Mouse (Mus musculus): ENCODE data around the gene Scn9a. TPM values are rescaled to one million over a fixed set of nuclear protein-coding genes. Genes with fewer than 3 reads are reported as not detected.

The Scn9a gene
- polyA plus RNA-seq, 1 experiment, result not detected

DNA sequence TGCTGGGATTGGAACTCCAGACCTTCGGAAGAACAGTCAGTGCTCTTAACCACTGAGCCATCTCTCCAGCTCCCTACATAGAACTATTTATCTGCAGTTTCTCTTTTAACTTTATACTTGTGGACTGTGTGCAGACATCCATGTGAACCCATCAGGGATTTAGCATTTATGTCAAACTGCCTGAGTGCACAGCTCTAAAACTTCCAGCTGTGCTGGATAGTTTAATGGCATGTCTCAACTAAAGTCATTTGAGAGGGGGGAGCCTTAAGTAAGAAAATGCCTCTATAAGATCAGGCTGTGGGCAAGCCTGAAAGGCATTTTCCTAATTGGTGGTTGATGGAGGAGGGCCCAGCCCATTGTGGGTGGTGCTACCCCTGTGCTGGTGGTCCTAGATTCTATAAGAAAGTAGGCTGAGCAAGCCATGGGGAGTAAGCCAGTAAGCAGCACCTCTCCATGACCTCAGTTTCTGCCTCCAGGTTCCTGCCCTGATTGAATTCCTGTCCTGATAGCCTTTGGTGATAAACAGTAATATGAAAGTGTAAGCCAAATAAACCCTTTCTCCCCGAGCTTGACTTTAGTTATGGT, 169.8 kb downstream of the Scn9a start:
- Histone ChIP-seq H3K4me3 (ENCODE audit: low read depth, low read length) (no peak overlapping the region), H3K27me3 (ENCODE audit: control insufficient read depth, insufficient read depth, low read length) (no peaks in the 10 kb centered on the region), H3K4me1 (ENCODE audit: control insufficient read depth, insufficient read depth, insufficient read length, low read length) (no peaks in the 10 kb centered on the region), H3K27ac (ENCODE audit: insufficient read depth, low read depth, low read length) (no peak overlapping the region), H3K36me3 (ENCODE audit: control insufficient read depth, insufficient read depth, low read length) (no peaks in the 10 kb centered on the region)
- WGBS, result 58% methylated on average over 2 of the region's 2 CpGs
- TF ChIP-seq POLR2A (IDR thresholded peaks at IDR 0.05; ENCODE audit: low read depth, low read length) (no peak), CTCF (IDR thresholded peaks at IDR 0.05; ENCODE audit: extremely low read depth, insufficient read length, insufficient replicate concordance, low read depth, low read length) (no peak)

DNA sequence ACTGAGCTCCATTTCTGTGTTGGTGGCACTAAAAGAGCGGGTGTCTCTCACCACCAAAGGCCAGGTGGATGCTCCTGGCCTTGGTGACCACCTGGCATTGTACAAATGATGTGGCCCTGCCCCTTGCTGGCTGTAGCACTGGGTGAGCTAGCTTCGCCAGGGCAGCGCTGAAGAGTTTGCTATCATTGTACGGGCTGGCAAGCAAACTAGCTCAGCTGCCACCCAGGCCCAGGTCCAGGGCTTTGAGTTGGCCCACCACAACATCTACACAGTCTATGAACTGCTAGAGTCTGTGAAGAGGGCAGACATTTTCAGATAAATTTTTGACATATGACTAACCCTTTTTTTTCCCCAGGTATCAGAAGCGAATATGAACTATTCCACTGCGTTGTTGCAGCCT, 170.8 kb downstream of the Scn9a start:
- Histone ChIP-seq H3K4me3 (ENCODE audit: low read depth, low read length) (no peak overlapping the region), H3K27ac (ENCODE audit: insufficient read depth, low read depth, low read length) (no peak overlapping the region), H3K4me1 (ENCODE audit: control insufficient read depth, insufficient read depth, insufficient read length, low read length) (no peaks in the 10 kb centered on the region), H3K36me3 (ENCODE audit: control insufficient read depth, insufficient read depth, low read length) (no peaks in the 10 kb centered on the region), H3K27me3 (ENCODE audit: control insufficient read depth, insufficient read depth, low read length) (no peaks in the 10 kb centered on the region)
- 74% methylated on average over 6 of the region's 6 CpGs for WGBS
- TF ChIP-seq CTCF (IDR thresholded peaks at IDR 0.05; ENCODE audit: extremely low read depth, insufficient read length, insufficient replicate concordance, low read depth, low read length), result no peak
- no peak for TF ChIP-seq POLR2A (IDR thresholded peaks at IDR 0.05; ENCODE audit: low read depth, low read length)

DNA sequence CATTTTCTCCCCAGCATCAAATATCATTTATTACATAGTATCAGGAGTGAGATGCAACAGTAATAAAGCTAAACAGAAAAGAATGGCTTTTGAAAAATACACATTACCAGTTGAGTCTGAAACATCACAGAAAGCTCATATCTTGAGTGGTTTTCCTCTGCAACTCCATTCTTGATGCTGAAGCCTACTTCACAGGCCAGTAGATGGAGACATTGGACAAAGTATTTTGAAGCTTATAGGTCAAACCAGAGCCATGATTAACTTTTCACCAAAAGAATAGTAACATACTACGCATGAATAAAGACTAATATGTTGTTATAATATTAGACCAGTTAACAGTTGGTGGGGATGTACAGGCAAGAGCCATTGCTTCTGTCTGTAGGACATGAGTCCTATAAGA, 172.3 kb downstream of the Scn9a start:
- Histone ChIP-seq H3K36me3 (ENCODE audit: control insufficient read depth, insufficient read depth, low read length) (no peaks in the 10 kb centered on the region), H3K27me3 (ENCODE audit: control insufficient read depth, insufficient read depth, low read length) (no peaks in the 10 kb centered on the region), H3K4me3 (ENCODE audit: low read depth, low read length) (no peak overlapping the region), H3K27ac (ENCODE audit: insufficient read depth, low read depth, low read length) (no peak overlapping the region), H3K4me1 (ENCODE audit: control insufficient read depth, insufficient read depth, insufficient read length, low read length) (no peaks in the 10 kb centered on the region)
- 98% methylated on average over 1 of the region's 1 CpGs for WGBS
- TF ChIP-seq CTCF (IDR thresholded peaks at IDR 0.05; ENCODE audit: extremely low read depth, insufficient read length, insufficient replicate concordance, low read depth, low read length), result no peak

DNA sequence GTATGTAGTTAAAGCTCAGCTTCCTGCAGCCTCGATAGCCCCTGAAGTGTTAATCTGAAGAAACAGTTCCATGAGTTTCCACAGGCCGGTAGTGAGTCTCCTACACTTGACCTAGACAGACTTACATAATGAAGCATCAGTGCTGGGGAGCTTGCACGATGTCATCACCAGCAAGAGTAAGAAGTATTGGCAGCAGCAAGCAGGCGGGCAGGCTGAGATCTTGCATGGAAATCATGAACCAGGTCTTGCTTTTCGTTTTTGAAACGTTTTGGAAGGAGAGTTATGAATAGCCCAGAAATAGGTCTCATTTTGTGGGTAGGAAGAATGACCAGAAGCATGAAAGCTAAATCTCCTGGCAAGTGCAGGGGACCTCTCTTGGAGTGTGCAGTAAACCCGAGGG, 194.1 kb downstream of the Scn9a start, which contains the start of gene Scn1a:
Scn1a (minus strand) TSS at position 130 of the 400 bp plus-strand sequence.
- no peak within 1 kb of the TSS for H3K4me3 ChIP-seq (ENCODE audit: low read depth, low read length)
- TF ChIP-seq CTCF (IDR thresholded peaks at IDR 0.05; ENCODE audit: extremely low read depth, insufficient read length, insufficient replicate concordance, low read depth, low read length), result no peak
- no peak for TF ChIP-seq POLR2A (IDR thresholded peaks at IDR 0.05; ENCODE audit: low read depth, low read length)
- no peaks in the 10 kb centered on the region for H3K36me3 ChIP-seq (ENCODE audit: control insufficient read depth, insufficient read depth, low read length)
- no peak within 1 kb of the TSS for H3K27ac ChIP-seq (ENCODE audit: insufficient read depth, low read depth, low read length)
- no peaks in the 10 kb centered on the region for H3K27me3 ChIP-seq (ENCODE audit: control insufficient read depth, insufficient read depth, low read length)
- no peaks in the 10 kb centered on the region for H3K4me1 ChIP-seq (ENCODE audit: control insufficient read depth, insufficient read depth, insufficient read length, low read length)
- WGBS, result 23% methylated on average over 7 of the region's 7 CpGs

DNA sequence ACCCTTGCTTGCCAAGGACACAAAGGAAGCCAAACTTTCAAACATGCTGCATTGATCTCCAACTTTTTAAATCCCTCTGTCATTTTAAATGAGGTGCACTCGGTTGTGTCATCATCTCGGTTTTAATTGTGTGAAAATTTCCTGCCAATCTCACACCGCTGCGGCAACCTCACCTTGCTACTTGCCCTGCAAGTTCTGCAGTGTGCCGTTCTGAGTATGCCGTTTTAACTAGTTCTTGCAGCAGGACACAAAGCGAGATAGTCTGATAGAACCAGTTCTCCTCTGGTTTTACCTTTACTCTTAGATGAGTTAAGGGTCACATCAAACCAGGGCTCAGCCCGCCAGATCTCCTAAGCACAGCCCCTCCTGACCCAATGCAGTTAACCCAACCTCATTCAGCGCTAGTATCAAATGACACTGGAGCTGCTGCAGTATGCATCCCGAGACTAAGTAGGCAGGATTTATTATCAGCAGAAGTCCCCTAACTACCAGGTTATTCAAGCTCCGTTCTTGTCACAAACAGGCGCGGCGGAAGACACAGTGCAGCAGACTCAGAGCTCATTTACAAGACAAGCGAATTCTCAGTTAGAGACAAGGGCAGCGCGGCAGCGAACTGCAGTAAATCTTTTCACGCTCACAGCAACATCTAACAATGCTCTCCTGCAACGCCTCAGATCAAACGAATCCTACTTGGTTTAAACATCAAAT, 194.8 kb downstream of the Scn9a start:
- no peaks in the 10 kb centered on the region for H3K27me3 ChIP-seq (ENCODE audit: control insufficient read depth, insufficient read depth, low read length)
- H3K4me3 ChIP-seq (ENCODE audit: low read depth, low read length), result no peak overlapping the region
- 11% methylated on average over 21 of the region's 21 CpGs for WGBS
- TF ChIP-seq POLR2A (IDR thresholded peaks at IDR 0.05; ENCODE audit: low read depth, low read length) (no peak), CTCF (IDR thresholded peaks at IDR 0.05; ENCODE audit: extremely low read depth, insufficient read length, insufficient replicate concordance, low read depth, low read length) (no peak)
- H3K36me3 ChIP-seq (ENCODE audit: control insufficient read depth, insufficient read depth, low read length), result no peaks in the 10 kb centered on the region
- H3K4me1 ChIP-seq (ENCODE audit: control insufficient read depth, insufficient read depth, insufficient read length, low read length), result no peaks in the 10 kb centered on the region
- no peak overlapping the region for H3K27ac ChIP-seq (ENCODE audit: insufficient read depth, low read depth, low read length)

DNA sequence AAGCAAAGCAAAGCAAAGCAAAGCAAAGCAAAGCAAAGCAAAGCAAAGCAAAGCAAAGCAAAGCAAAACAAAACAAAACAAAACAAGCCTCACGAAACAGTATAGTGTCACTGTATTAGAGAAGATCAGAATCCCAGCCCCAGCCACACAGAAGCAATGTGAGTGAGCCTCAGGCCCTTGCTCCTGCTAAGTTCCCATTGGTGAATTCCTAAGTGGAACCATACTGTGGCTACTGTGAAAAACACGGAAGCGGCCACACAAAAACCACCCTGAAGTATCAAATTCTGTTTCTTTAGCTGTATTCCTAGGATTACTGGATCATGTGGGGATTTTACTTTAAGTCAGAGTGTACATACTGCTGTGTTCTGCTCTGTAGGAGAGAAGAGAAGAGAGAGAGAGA, 198.5 kb downstream of the Scn9a start:
- TF ChIP-seq POLR2A (IDR thresholded peaks at IDR 0.05; ENCODE audit: low read depth, low read length) (no peak), CTCF (IDR thresholded peaks at IDR 0.05; ENCODE audit: extremely low read depth, insufficient read length, insufficient replicate concordance, low read depth, low read length) (no peak)
- 71% methylated on average over 3 of the region's 3 CpGs for WGBS
- Histone ChIP-seq H3K36me3 (ENCODE audit: control insufficient read depth, insufficient read depth, low read length) (no peaks in the 10 kb centered on the region), H3K4me3 (ENCODE audit: low read depth, low read length) (no peak overlapping the region), H3K27ac (ENCODE audit: insufficient read depth, low read depth, low read length) (no peak overlapping the region), H3K27me3 (ENCODE audit: control insufficient read depth, insufficient read depth, low read length) (no peaks in the 10 kb centered on the region), H3K4me1 (ENCODE audit: control insufficient read depth, insufficient read depth, insufficient read length, low read length) (no peaks in the 10 kb centered on the region)

Other genes with a start within 250 kb of the Scn9a start
- gene Scn1a, start 194.1 kb downstream of the Scn9a start, polyA plus RNA-seq (2012; rRNA removed), result not detected in 2 replicates
- gene Scn7a, start 150.0 kb upstream of the Scn9a start, polyA plus RNA-seq (2012; rRNA removed), result 0.19 and 0.20 TPM in 2 replicates